Mouse (Mus musculus) G1E (cell line): ENCODE measurements around the gene Tapbpl.

ENCODE experiments used
- CTCF ChIP-seq: IDR thresholded peaks from 2 replicates; pipeline ENCODE4 v1.5.1; 2012; ENCODE audit warnings: low read depth, low read length, inconsistent platforms, mixed read lengths
- GATA1 ChIP-seq: IDR thresholded peaks from 2 replicates; pipeline ENCODE4 v1.6.1; 2012; ENCODE audit warnings: borderline replicate concordance, low read length, inconsistent platforms, mixed read lengths
- GATA2 ChIP-seq: IDR thresholded peaks from 2 replicates; pipeline ENCODE4 v1.6.1; 2012; ENCODE audit warnings: low read depth, low read length, inconsistent platforms, borderline replicate concordance
- TAL1 ChIP-seq: conservative IDR thresholded peaks from 2 replicates; pipeline ENCODE4 v1.6.1; 2012; ENCODE audit warnings: low read depth, low read length, inconsistent platforms, mixed read lengths

- TF ChIP-seq CTCF (no peak), TAL1 (no peak), GATA1 (no peak), GATA2 (no peak)
Measured at GRCm38 (mm10) chr6:125221115-125221745, 10.4 kb downstream of the Tapbpl start.
